Mouse (Mus musculus) CH12.LX (cell line): ENCODE data around the gene Sgip1.

ENCODE experiments used
- CTCF ChIP-seq, 2 experiments: IDR thresholded peaks in 1 of 2; conservative IDR thresholded peaks in 1 of 2; 2 replicates each; pipeline ENCODE4 v1.5.1; 2011 to 2012; ENCODE audit warnings: low read depth in 2 of 2, low read length in 2 of 2, improper control_type of control experiment in 1 of 2, inconsistent platforms in 1 of 2, mild to moderate bottlenecking in 1 of 2, moderate library complexity in 1 of 2
- MAX ChIP-seq: IDR thresholded peaks from 2 replicates; pipeline ENCODE4 v1.6.1; 2011; ENCODE audit warnings: low read length, improper control_type of control experiment
- POLR2A ChIP-seq: IDR thresholded peaks from 2 replicates; pipeline ENCODE4 v1.6.1; 2011; ENCODE audit warnings: low read depth, mild to moderate bottlenecking, improper control_type of control experiment, low read length
- POLR2AphosphoS2 ChIP-seq: IDR thresholded peaks from 2 replicates; pipeline ENCODE4 v1.6.1; 2011; ENCODE audit warnings: low read depth, low read length, improper control_type of control experiment
- ZNF384 ChIP-seq: IDR thresholded peaks from 2 replicates; pipeline ENCODE4 v1.6.1; 2012; ENCODE audit warnings: low read depth, low read length, improper control_type of control experiment, inconsistent platforms

GRCm38 (mm10) chr4:102987756-102988155, 246.7 kb downstream of the Sgip1 start:
- TF ChIP-seq ZNF384 (no peak), POLR2A (no peak), MAX (no peak), POLR2AphosphoS2 (no peak), CTCF (conservative IDR thresholded peaks at IDR 0.05 in 1 of 2, IDR thresholded peaks at IDR 0.05 in 1 of 2; ENCODE audit: low read depth in 2 of 2, low read length in 2 of 2) (no peak)
